Mouse (Mus musculus): ENCODE data around the gene Zbed4.

GRCm38 (mm10) chr15:88745926-88746325 is 5.5 kb upstream of the Zbed4 start:
- no peak for TF ChIP-seq POLR2A (IDR thresholded peaks at IDR 0.05; ENCODE audit: borderline replicate concordance, extremely low read depth, insufficient read depth, insufficient read length, poor library complexity, severe bottlenecking)
- TF ChIP-seq CTCF (IDR thresholded peaks at IDR 0.05; ENCODE audit: borderline replicate concordance, extremely low read depth, insufficient read depth, insufficient read length), result no peak

Measured in brain, embryonic 14.5 days (tissue).